Mouse (Mus musculus) heart, adult 11 months (tissue): ENCODE measurements around the gene Nbea.

Experiments used
- DNase-seq: peaks from one replicate; pipeline ENCODE4 v3.0.0; 2022

The Nbea gene

DNA sequence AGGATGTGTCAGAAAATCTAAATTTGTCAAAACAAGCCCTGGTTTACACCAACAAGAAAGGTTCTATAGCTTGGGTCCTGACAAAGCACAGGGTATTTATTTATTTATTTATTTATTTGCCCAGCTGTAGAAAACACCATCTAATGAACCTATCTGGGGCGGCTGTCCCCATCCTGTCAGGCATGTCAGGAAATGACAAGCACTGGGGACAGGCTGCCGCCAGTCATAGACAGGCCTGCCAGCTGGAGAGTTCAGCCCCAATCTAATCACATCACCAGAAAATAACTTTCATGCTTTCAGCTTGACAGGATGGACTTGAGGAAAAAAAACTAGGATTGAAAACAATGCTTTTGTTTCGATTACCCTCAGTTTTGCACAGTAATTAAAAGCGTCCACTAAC, 440.8 kb downstream of the Nbea start:
- DNase-seq, result peak; percentile 90

GRCm38 (mm10) chr3:55742218-55742617, 441.3 kb downstream of the Nbea start:
- peak; percentile 2 for DNase-seq

DNA sequence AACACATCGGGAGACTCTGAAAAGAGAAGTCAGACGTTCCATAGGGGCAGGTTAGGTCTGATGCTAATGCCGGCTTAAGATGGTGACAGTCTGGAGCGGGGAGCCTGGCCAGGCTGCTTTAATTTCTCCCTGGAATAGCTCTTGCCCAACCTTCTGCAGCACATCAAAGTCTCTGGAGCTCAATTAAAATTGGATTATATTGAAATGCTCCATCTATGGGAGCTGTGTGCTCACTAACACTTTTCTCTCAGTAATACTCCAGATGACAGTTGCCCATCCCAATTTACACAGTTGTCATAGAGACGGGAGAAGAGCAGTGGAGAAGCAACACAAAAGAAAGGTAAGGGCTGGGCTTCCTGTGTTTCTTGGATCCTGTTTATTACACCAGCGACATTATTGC, 442.1 kb downstream of the Nbea start:
- peak; percentile 72 for DNase-seq

- DNase-seq, result peak; percentile 37
These were observed 449.8 kb downstream of the Nbea start for GRCm38 (mm10) chr3:55733665-55734064.

DNA sequence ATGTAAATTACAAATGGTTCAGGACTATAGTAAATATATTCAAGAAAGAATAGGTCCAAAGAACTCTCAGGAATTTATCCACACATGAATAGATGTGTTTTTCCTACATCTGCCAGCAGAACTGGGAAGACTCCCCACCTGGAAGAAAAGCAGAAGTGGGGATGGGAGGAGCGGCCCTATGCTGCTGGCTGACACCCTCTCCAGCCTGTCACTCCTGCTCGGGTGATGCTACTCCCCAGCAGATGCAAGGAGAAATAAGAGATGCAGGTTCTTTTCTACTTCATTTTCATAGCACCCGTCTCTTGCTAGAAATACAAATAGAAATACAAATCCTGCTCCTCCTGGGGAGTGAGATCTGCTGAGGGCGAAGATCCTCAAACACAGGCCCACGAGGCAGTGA, 453.0 kb downstream of the Nbea start:
- peak; percentile 64 for DNase-seq

- DNase-seq, result peak; percentile 56
These were observed 453.4 kb downstream of the Nbea start for GRCm38 (mm10) chr3:55730142-55730541.

DNA sequence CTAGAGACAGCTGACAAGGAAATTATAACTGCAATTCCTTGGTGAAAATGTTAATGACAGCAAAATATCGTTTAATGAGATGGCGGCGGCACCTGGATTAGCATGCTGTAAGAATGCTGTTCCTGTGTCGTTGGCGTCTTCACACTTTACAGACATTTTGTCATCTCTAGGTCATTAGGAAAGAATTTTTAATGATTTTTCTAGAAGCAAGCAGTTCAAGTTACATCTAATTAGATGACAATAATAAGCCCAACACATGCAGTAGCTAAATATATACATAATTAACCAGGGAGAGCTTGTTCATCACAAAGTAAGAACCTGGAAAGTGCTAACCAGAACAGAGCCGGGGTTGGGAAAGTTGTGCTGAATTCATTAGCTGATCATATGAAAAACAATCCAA, 469.2 kb downstream of the Nbea start:
- DNase-seq, result peak; percentile 22

DNA sequence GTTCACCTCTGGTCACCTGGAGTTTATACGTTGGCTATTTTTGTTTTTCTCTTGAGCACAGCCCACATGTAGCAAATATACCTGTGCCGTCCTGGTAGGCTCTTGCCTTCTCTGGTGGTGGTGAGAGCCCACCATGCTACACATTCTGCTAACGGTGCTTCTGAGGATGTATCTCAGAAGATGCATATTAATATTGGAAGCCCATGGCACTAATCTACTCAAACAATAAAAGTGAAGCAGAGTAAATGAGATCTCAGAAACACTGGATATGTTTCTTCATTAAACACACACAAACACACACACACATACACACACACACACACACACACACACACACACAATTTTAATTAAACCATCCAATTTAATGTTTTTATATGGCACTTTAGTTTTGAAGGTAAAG, 469.6 kb downstream of the Nbea start:
- no peak for DNase-seq

DNA sequence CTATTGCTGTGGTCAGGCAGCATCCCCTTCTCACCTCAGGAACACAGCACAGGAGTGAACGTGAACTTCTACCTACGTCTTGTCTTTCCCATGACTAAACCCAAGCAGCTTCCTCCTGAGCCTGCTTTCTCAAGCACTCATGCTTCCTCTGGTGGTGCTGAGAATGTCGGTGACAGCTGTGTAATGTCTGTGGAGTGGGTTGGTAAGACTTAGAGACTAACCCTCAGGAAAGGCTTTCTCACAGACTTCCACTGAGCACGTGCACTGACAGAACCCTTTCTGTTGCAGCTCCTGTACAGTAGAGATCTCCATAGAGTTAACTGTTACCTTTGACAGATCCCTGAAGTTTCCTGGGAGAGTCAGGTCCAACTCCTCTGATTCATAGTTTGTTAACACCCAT, 473.2 kb downstream of the Nbea start:
- peak; percentile 69 for DNase-seq

- peak; percentile 44 for DNase-seq
These were observed 481.9 kb downstream of the Nbea start for GRCm38 (mm10) chr3:55701632-55702031.

- DNase-seq, result no peak
These were observed 486.3 kb downstream of the Nbea start for GRCm38 (mm10) chr3:55697174-55697573.

DNA sequence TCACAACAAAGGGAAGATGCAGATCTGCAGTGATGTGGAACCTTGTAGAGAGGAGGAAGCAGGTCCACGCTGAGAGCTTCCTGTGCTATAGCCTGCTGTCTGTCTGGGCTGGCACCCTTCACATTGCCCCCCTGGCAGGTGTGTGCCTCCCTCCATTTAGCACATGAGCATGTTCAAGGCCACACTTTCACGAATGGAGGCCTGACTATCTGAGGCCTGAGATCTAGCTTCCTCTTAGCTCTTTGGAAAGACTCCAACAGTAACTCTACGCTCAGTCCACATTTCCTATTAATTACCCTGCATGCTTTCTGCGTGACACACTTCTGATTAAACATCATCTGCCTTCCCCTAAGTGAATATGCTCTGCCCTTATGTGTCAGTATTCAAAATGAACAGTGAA, 490.4 kb downstream of the Nbea start:
- peak; percentile 80 for DNase-seq

- DNase-seq, result no peak
These were observed 495.4 kb downstream of the Nbea start for GRCm38 (mm10) chr3:55688098-55688497.

GRCm38 (mm10) chr3:55686993-55687392, 496.5 kb downstream of the Nbea start:
- no peak for DNase-seq

GRCm38 (mm10) chr3:55685627-55686026, 497.9 kb downstream of the Nbea start:
- no peak for DNase-seq

- DNase-seq, result no peak
These were observed 498.6 kb downstream of the Nbea start for GRCm38 (mm10) chr3:55684892-55685291.

- no peak for DNase-seq
These were observed 505.8 kb downstream of the Nbea start for GRCm38 (mm10) chr3:55677691-55678090.

DNA sequence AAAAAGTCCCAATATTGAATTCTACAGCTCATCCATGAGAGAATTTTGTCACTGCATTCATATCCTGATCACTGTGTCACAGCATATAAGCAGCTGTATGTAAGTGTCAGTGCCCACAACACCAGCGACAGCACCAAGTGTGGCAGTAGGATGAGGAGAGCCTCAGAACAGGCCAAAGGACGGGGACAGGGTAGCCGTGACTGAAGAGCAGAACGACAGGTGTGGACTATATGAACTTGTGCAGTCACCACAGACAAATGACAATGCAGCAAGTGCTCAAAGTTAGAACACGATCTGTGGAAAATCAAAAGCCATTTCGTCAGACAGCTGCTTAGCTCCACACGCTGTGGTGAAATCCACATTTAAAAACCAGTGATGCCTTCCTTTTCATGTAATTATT, 509.3 kb downstream of the Nbea start:
- DNase-seq, result no peak

- DNase-seq, result no peak
These were observed 516.5 kb downstream of the Nbea start for GRCm38 (mm10) chr3:55667048-55667447.

- peak; percentile 55 for DNase-seq
These were observed 517.6 kb downstream of the Nbea start for GRCm38 (mm10) chr3:55665928-55666327.

- DNase-seq, result no peak
These were observed 518.8 kb downstream of the Nbea start for GRCm38 (mm10) chr3:55664713-55665112.

- DNase-seq, result no peak
These were observed 521.6 kb downstream of the Nbea start for GRCm38 (mm10) chr3:55661678-55662445.

- DNase-seq, result no peak
These were observed 523.2 kb downstream of the Nbea start for GRCm38 (mm10) chr3:55660261-55660838.

GRCm38 (mm10) chr3:55659558-55660215, 523.8 kb downstream of the Nbea start:
- peak; percentile 74 for DNase-seq
